Mouse (Mus musculus) bone marrow macrophage, adult 2 months (primary cell): ENCODE results near the gene Htr5a.

ENCODE experiments used
- CTCF ChIP-seq: IDR thresholded peaks from 2 replicates; pipeline ENCODE4 v1.5.1; 2012; ENCODE audit warnings: low read depth, mild to moderate bottlenecking, low read length, moderate library complexity
- POLR2A ChIP-seq: IDR thresholded peaks from 2 replicates; pipeline ENCODE4 v1.6.1; 2012; ENCODE audit warnings: mild to moderate bottlenecking, low read depth, low read length, borderline replicate concordance

GRCm38 (mm10) chr5:27854290-27854689 lies 12.3 kb downstream of the Htr5a start:
- no peak for TF ChIP-seq POLR2A
- TF ChIP-seq CTCF: no peak
